Mouse (Mus musculus) CH12F3 (cell line): ENCODE data around the gene Mast4.

Source experiments
- in situ Hi-C: fragments of 300-500 bp; cut with MboI; formaldehyde crosslinking; loops from 2 replicates; pipeline ENCODE4 v1.14.3; 2020; ENCODE audit warnings: low sequenced_read_pairs

The Mast4 gene

GRCm38 (mm10) chr13:102899253-102900082, 434.8 kb downstream of the Mast4 start:
- in situ Hi-C loops, result no loop called here

DNA sequence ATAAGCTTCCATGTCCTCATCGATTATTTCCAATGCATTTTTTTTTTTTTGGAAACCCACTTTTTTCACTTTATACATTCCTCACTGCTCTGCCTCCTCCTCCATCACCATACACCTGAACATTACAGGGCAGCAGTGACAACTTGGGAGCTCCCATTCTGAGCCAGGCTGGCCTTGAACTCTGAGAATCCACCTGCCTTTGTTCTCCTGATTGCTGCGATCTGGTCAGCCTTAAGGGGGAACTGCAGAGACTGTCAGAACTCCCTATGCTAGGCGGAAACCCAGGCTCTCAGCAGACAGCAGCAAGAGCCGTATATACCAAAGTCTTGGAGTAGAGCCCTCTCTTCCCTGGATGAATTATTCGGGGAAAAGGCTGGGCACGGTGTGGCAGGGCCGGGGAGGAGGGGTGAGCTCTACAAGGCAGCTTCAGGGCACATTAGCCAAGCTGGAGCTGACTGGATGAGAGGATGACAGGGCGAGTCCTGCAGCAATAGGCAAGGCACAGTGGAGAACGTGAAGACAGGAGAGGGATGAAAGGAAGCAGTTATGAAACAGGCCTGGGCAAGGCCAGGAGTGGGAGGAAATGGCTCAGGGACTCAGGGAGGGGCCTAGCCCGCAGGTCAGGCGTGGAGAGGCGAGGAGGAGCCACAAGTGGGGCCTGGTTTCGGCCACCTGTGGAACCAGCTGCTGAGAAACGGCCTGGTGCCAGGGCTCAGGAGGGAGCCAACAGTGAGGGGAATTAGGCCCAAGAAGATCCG, 435.7 kb downstream of the Mast4 start:
- in situ Hi-C loops, result no loop called here

GRCm38 (mm10) chr13:102896322-102896721, 438.0 kb downstream of the Mast4 start:
- in situ Hi-C loops, result no loop called here

- in situ Hi-C loops, result no loop called here
These were observed 438.4 kb downstream of the Mast4 start for GRCm38 (mm10) chr13:102895894-102896293.

- in situ Hi-C loops, result no loop called here
These were observed 439.7 kb downstream of the Mast4 start for GRCm38 (mm10) chr13:102894287-102895234.

DNA sequence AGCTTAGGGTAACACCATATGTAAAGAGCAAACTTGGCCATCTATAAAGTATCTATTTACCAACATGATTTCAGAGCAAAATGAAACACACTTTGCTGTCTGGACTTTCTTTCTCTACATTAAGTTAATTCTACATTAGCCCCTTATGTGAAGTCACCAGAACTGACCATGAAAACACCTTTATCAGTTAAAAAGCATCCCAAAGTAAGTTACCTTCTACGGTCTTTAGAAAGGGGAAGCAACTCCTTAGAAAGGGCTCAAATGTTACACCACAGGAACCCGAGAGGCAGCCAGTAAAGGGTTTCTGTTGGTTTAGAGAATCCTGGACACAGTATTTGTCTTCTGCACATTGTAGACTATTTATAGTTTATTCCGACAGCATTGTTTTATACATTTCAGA, 441.5 kb downstream of the Mast4 start:
- in situ Hi-C loops, result no loop called here

- in situ Hi-C loops, result no loop called here
These were observed 444.3 kb downstream of the Mast4 start for GRCm38 (mm10) chr13:102889989-102890388.

DNA sequence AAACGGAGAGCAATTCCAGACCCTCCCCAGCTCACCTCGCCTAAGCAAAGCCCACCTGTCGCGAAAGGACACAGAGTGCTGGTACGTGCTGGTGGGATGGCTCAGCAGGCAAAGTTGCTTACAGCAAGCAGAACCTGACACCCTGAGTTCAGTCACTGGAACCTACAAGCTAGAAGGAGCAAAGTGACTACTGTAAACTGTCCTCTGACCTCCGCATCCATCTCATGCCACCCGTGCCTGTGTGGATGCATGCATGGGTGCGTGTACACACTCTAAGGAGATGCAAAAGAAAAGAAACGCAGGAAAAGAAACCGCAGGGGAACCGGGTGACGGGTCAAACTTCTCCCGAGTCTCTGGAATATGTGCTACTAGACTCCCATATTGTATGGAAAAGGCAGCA, 444.8 kb downstream of the Mast4 start:
- in situ Hi-C loops, result no loop called here

DNA sequence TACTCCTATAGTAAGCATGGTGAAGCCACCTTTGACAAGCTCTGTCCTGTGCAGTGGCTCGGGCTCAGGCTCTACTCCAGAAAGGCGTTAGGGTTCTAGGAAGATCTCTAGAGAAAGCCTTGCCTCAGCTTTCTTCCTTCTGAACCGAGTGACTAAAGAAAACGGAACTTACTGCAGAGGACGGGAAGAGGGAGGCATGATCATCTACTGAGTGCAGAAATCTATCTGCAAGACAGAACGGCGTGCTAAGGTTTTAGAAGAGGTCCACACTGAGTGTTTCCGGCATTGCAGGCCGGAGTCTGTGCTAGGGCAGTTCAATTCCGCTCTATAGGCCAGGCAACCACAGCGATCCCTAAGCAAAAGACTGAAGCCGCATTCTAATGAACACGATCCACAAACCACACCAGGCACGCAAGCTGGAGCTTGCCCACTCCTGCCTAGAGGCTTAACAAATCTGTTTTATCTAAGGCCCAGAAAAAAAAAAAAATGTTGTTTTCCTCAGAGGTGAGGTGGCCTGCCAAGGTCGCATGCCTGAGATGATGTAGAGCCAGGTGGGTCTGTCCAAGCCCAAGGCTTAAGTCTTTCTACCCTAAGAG, 445.3 kb downstream of the Mast4 start:
- in situ Hi-C loops, result no loop called here

- in situ Hi-C loops, result no loop called here
These were observed 446.1 kb downstream of the Mast4 start for GRCm38 (mm10) chr13:102888211-102888610.

DNA sequence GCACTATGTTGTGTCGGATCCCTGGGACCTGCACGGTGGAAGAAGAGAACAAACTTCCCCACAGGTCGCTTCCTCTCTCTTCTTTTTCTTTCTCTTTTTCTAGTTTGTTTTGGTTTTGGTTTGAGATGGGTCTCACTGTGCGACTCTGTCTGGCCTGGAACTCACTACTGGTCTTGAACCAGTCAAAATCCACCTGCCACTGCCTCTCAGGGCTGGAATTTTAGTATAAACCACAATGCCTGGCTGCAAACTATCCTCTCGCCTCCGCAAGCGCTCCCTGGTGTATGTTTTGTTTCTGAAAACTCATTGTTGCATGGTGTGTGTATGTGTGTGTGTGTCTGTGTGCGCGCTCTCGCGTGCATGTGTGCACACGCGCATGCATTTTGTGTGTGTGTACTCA, 446.8 kb downstream of the Mast4 start:
- in situ Hi-C loops, result no loop called here

GRCm38 (mm10) chr13:102886788-102887187, 447.5 kb downstream of the Mast4 start:
- in situ Hi-C loops, result no loop called here

DNA sequence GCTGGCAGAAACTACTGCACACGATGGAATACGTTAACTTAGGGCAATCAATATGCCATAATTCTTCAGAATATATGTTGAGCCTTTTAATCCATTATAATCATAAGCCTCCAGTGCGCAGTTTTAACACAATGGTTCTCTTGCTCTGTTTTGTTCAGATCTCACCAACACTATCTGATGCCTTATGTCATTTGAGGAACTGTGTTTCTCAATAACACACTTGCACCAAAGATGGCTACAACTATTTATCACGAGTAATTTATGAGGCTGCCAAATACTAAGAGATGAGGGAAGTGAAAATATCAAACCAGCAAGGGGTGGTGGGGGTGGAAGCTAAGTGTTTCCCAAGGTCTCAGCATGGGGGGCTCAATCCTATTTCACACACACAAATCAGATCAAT, 448.1 kb downstream of the Mast4 start:
- in situ Hi-C loops, result no loop called here

- in situ Hi-C loops, result no loop called here
These were observed 453.8 kb downstream of the Mast4 start for GRCm38 (mm10) chr13:102880381-102881076.

GRCm38 (mm10) chr13:102878631-102879030, 455.7 kb downstream of the Mast4 start:
- in situ Hi-C loops, result no loop called here

GRCm38 (mm10) chr13:102877766-102878325, 456.5 kb downstream of the Mast4 start:
- in situ Hi-C loops, result no loop called here

- in situ Hi-C loops, result no loop called here
These were observed 457.1 kb downstream of the Mast4 start for GRCm38 (mm10) chr13:102877154-102877553.

GRCm38 (mm10) chr13:102875520-102875919, 458.8 kb downstream of the Mast4 start:
- in situ Hi-C loops, result no loop called here

DNA sequence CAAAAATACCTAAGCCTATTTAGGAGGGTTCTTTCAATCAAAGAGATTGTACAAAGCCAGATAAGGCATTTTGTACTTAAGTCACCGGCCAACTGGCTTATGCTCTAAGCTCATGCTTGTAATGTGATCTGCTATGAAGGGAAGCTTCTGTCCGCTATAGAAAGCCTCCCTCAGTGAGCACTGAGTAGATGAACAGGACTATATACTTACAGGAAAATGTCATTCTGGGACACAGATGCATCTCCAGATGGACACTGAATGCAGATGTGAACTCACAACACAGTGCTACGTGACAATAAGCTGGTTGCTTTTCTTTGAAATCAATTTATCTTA, 459.2 kb downstream of the Mast4 start:
- in situ Hi-C loops, result no loop called here
